Comparison of ENCODE assay signal across 18 mouse cellular contexts in genomic region chr2:24393251-24393650, GRCm38 (mm10). TPM values are rescaled to one million over a fixed set of nuclear protein-coding genes. Genes with fewer than 3 reads are reported as not detected.
"Had no signal": no experiment of that assay in that cellular context is flagged by ENCODE, and none has a peak within 500 bp of the region (broad histone marks: within the 10 kb centered on the region; RNA-seq: fewer than 3 reads in every experiment).

No protein-coding gene starts in this region.

- H3K27me3 ChIP-seq: lung, embryonic 15.5 days; megakaryocyte, embryonic 14.5 days; midbrain, embryonic 13.5 days; midbrain, embryonic 15.5 days; neural tube, embryonic 12.5 days; stomach, embryonic 15.5 days had no signal

- H3K36me3 ChIP-seq: lung, embryonic 15.5 days; midbrain, embryonic 13.5 days; midbrain, embryonic 15.5 days; neural tube, embryonic 12.5 days; stomach, embryonic 15.5 days had no signal

- H3K27ac ChIP-seq: lung, embryonic 15.5 days; macrophage; midbrain, embryonic 13.5 days; midbrain, embryonic 15.5 days; neural tube, embryonic 12.5 days; stomach, embryonic 15.5 days had no signal

- H3K4me1 ChIP-seq: lung, embryonic 15.5 days; midbrain, embryonic 13.5 days; midbrain, embryonic 15.5 days; neural tube, embryonic 12.5 days; stomach, embryonic 15.5 days had no signal

- H3K4me3 ChIP-seq: lung, embryonic 15.5 days; megakaryocyte, embryonic 14.5 days; midbrain, embryonic 13.5 days; midbrain, embryonic 15.5 days; neural tube, embryonic 12.5 days; stomach, embryonic 15.5 days had no signal

- H3K4me2 ChIP-seq: lung, embryonic 15.5 days; midbrain, embryonic 11.5 days; midbrain, embryonic 13.5 days; midbrain, embryonic 15.5 days; neural tube, embryonic 12.5 days; stomach, embryonic 15.5 days had no signal

- ATAC-seq: liver, postnatal 0 days; lung, postnatal 0 days; midbrain, embryonic 13.5 days; midbrain, embryonic 15.5 days had no signal

- H3K9ac ChIP-seq: liver, postnatal 0 days; lung, embryonic 15.5 days; midbrain, embryonic 13.5 days; midbrain, embryonic 15.5 days; neural tube, embryonic 12.5 days; stomach, embryonic 15.5 days had no signal

- H3K9me3 ChIP-seq: lung, embryonic 15.5 days; megakaryocyte, embryonic 14.5 days; midbrain, embryonic 13.5 days; midbrain, embryonic 15.5 days; neural tube, embryonic 12.5 days; stomach, embryonic 15.5 days had no signal

- DNase-seq: lung, adult 2 months; lung, postnatal 14 days; lung, postnatal 36 days; right cerebral cortex, postnatal 14 days; thymus, adult 18-20 months; thymus, postnatal 14 days; thymus, postnatal 36 days had no signal

RNA-seq across cellular contexts. Expression of gene Il1rn, which starts 56.6 kb away (rescaled TPM):
- polyA plus RNA-seq: midbrain, embryonic 15.5 days; neural tube, embryonic 14.5 days had no signal
